Mouse (Mus musculus) Muller cell, postnatal 12 days (primary cell): Measurements from ENCODE around the gene Tmem216.
"Not testable (repeated sequence)": the region's sequence is repeated elsewhere in the genome, so short reads cannot be mapped to it uniquely, and the experiment has no call there.

Experiments
- DNase-seq: peaks from one replicate; pipeline ENCODE4 v3.0.0-alpha.2; 2015; ENCODE audit errors: inconsistent ontology term

Tmem216 gene

GRCm38 (mm10) chr19:10565217-10565616 is 9.2 kb upstream of the Tmem216 start:
- no peak for DNase-seq

DNA sequence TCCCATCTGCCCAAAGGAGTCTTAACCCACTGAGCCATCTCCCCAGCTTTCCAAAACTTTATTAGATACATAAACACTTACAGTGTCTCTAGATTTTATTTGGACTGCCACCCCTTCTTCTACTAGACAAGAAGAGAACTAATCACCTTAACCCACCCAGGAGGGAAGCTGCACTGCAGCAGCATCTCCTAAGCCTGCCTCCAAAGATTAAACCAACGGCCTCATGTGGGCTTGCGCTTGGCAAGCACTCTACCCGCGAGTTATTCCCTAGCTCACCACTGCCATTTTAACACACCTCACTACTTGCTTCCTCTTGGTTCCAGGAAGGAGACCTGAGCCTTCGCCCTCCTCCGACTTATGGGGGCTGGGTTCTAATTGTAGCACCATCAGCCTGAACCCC is 8.2 kb upstream of the Tmem216 start:
- no peak for DNase-seq

DNA sequence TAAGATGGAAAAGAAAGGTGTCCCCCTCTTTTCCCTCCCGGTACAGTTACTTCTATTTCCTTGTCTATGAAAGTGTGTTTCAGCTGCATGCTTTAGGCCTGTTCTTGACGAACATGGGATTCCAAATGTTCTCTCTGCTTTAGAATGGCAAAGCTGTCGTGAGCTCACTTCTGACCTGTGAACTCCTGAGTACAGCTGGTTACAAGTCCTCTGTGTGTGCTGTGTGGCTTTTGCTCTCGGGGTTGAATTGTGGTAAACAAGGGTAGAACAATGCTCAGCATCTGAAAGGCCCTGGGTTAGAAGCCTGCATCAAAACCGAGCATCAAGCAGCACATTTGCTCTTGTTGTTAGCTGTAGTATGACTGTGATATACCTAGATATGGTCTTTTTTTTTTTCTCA is 6.3 kb upstream of the Tmem216 start:
- DNase-seq, result no peak

- DNase-seq, result peak; percentile 90
Measured at GRCm38 (mm10) chr19:10561558-10562314, 5.7 kb upstream of the Tmem216 start.

DNA sequence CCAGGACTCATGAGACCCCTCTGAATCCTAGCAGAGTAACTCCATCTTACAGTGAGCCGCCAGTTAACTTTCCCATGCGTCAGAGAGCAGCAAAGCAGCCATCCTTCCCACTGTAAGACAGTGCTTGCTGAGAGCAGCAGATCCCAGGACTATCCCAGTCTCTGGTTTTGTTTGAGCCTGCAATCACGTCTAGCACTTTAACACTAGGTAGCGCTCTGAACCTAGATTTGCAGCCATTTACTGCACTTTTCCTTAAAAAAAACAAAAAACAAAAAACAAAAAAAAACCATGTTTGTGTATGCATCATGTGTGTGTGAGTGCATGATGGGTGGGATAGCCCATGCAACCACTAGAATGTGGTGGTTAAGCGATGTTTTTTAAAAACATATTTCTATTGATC is 4.1 kb upstream of the Tmem216 start:
- DNase-seq, result no peak

DNA sequence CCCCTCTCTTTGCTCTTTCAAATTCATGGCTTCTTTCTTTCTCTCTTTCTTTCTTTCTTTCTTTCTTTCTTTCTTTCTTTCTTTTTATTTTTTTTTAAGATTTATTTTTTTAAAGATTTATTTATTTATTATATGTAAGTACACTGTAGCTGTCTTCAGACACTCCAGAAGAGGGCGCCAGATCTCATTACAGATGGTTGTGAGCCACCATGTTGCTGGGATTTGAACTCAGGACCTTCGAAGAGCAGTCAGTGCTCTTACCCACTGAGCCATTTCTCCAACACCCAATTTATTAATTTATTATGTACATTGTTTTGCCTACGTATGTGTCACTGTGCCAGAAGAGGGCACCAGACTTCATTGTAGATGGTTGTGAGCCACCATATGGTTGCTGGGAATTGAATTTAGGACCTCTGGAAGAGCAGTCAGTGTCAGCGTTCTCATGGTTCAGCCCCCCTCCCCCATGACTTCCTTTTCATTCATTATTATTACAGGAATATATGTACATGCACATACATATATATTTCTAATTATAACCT is 1.9 kb upstream of the Tmem216 start:
- DNase-seq, result not testable (repeated sequence)

DNA sequence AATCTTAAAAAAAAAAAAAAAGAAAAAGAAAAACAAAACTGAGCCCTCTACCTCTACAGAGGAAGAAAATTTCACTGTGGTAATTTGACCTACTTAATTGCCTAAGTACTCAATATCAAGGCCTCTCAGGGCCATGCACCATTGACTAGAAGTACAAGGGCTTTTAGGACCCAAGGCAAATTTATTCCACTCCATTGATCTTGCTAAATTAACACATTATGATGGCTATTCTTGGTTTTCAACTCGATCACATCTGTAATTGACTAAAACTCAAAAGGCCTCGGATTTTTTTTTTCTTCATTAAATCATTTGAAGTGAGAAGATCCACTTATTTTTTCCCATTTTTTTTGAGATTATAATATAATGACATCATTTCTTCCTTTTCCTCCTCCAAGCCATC is 1.4 kb upstream of the Tmem216 start:
- no peak for DNase-seq

GRCm38 (mm10) chr19:10557001-10557400 is 963 bp upstream of the Tmem216 start:
- DNase-seq, result no peak

GRCm38 (mm10) chr19:10539454-10539853 is 16.6 kb downstream of the Tmem216 start:
- no peak for DNase-seq

GRCm38 (mm10) chr19:10530082-10530481 is 26.0 kb downstream of the Tmem216 start:
- DNase-seq, result no peak

GRCm38 (mm10) chr19:10525910-10526309 is 30.1 kb downstream of the Tmem216 start, which contains the start of gene Sdhaf2:
Sdhaf2 (minus strand) TSS chr19:10526142.
- DNase-seq, result peak; percentile 71

DNA sequence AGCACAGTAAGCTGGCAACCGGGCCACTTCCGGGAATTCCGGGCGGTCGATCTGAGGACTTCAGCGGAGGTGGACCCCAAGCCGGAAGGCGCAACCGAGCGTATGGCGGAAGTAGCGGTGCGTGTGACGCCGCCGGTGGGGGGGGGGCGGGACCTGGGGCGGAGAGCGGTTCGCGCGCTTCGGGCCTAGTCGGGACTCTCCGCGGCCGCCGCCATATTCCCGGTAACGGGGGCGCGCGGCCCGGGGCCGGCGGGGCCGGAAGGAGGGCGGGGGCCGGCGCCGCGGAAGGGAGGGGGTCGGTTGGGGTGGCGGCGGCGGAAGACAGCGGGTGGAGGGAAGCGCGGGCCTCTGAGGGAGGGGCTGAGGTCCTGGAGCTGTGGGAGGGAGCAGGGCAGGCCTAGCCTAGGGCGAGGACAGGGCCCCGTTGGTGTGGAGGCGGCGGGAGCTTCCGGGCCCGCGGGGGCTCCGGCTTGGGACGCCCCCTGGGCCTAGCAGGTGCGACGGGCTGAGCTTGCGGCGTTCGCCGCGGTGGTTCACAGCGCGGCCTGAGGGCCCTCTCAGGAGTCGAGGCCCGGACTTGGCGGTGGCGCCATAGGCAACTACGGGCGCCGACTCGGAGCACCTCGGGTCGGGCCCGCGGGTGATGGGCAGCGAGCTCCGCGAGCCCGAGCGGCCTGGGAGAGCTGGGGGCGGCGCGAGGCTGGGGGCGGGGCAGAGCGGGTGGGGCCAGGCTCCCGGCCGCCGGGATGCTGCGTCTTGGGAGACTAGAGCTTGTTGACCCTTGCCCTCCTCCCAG is 30.7 kb downstream of the Tmem216 start, which contains the start of gene Cpsf7:
Gene Cpsf7 (plus strand): TSS at position 161 of the 796 bp plus-strand sequence.
- peak; percentile 97 for DNase-seq

DNA sequence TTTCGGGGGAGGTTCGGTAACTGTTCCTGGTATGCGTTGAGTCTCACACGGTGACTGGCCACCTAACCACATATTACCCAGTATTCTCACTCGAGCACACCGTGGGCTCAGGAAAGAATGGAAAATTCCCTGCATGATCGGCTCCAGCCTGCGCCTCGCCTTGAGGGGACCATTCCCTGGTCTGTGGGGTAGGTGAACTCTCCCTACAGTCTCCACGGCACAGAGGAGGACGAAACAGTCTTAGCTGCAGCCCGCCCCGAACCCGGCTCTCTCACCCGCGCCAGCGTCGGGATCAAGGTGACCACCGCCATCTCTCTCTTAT is 31.3 kb downstream of the Tmem216 start:
- DNase-seq, result no peak

DNA sequence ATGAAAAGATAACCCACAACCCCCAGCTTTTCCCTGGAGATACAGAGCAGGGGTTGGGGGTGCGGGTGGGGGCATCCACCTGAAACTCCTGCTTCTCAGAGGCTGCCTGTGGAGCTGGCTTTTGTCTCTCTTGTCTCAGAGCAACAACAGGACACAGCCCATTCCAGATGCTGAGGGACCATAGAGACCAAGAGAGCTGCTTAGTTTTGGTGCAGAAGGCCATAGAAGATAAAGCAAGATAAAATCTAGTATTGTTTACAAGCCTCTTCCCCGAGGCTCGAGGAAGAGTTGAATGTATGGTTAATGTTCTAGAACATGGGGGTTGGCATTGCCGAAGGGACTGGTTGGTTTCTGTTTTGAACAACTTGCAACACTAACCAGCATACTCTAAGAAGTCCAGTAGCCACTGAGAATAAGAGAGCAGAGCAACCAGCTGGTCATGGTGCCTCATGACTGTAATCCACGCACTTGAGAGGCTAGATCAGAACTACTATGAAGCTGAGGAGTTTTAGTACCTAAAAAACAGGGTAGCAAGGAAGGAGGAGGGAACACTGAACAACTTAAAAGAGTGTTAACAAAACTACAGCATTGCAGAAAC is 32.5 kb downstream of the Tmem216 start:
- DNase-seq, result no peak

DNA sequence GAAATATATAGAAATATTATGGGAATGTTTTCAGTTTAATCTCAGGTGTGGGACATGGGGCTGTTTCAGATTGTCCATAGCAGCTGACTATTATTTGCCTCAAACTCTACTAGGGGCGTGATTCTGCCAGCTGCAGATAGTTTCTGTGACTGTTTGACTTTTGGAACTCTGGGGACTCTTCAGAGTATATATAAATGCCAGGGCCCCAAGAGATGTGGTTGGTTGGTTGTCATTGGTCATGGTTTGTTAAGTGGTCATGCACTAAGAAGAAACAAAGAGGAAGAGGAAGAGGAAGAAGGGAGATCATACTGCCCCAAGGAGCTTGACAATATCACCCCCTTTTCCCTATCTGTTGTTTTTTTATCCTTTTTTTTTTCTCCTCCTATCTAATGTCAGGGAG is 34.1 kb downstream of the Tmem216 start:
- no peak for DNase-seq

DNA sequence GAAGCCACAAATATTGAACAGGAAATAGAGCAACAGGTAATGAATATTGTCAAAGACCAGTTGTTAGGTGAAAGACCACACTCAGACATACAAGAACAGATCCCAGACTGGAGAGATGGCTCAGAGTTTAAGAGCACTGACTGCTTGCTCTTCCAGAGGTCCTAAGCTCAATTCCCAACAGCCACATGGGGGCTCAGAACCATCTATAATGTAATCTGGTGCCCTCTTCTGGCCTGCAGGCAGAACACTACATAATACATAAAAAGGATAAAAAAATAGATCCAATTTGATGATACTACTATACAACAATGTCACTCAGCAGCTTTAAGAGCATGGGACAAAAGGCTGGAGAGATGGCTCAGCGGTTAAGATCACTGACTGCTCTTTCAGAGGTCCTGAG is 35.7 kb downstream of the Tmem216 start:
- peak; percentile 11 for DNase-seq

DNA sequence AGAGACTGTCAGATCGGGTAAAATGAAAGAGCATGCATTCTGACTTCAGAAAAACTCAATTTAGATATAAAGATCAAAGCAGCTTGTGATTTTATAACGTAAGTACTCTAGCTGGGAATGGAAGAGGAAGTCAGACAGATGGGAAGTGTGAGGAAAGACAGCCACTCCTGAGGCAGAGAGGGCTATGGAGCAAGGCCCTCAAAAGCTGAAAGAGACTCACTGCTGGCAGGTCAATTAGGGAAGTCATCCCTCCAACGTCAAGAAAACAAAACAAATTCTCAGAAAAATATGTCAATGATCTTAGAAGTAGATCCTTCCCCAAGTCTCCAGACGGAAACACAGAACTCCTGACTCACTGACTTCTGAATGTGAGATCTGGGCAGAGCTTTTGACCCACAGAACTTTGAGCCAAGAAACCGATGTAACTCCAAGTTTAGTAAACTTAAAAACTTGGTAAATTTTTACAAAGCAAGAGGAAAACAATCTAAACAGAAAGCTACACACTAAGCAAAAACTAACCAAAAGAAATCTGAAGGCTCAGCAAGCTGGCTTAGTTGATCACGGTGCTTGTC is 45.2 kb downstream of the Tmem216 start:
- DNase-seq, result no peak

GRCm38 (mm10) chr19:10502571-10502970 is 53.5 kb downstream of the Tmem216 start:
- peak; percentile 26 for DNase-seq

DNA sequence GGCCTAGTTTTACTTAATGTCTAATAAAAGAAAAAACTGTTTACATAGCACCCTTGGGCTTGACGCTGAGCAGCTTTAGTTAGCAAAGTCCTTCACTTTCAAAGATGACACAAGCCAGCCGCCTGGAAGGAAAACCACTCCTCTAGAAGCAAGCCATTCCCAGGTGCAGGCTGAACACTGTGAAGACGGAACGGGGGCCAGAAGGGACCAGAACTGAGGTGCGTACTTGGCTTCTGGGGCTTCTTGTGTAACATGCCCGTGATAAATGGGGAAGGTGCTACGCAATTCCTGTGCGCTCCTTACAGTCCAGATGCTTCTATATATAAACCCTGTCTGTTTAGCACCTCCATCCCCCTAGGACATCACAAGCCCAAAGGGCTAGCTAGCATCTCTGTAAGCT is 55.5 kb downstream of the Tmem216 start:
- no peak for DNase-seq

GRCm38 (mm10) chr19:10497512-10498160 is 58.4 kb downstream of the Tmem216 start:
- peak; percentile 45 for DNase-seq

- no peak for DNase-seq
Measured at GRCm38 (mm10) chr19:10496976-10497375, 59.1 kb downstream of the Tmem216 start.

DNA sequence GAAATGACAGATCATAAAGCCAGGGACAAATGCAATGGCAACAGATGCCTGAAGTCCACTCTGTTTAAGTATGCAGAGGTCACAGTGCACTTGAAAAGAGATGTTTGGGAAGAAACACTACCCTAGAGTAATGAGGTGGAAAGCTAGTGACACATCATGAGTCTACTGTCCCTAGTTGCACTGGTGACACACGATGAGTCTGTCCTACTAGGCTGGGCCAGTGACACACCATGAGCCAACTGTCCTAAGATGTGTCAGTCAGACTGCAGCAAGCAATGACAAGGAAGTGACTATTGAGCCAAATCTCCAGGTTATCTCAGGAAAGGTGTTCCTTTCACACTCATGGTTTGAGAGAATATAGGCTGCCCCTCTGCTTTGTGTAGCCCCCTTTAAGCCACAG is 60.4 kb downstream of the Tmem216 start:
- DNase-seq, result peak; percentile 19
